Mouse (Mus musculus) embryonic facial prominence, embryonic 13.5 days (tissue): ENCODE data around the gene Ampd1. TPM values are rescaled to one million over a fixed set of nuclear protein-coding genes. Genes with fewer than 3 reads are reported as not detected.

Experiments used
- polyA plus RNA-seq: library from polyadenylated mRNA; unstranded; fragments of >200 nt; fragmentation: Nextera tagmentation; extraction: Ambion mirVana; gene quantifications from 2 replicates; pipeline ENCODE4 v1.2.1, GENCODE M21; 2015

The Ampd1 gene
- polyA plus RNA-seq, 1 experiment from 2014 or later: 0.28 TPM

Other genes with a start within 250 kb of the Ampd1 start
- not detected in 2 replicates for gene Sycp1, start 137.9 kb upstream of the Ampd1 start, polyA plus RNA-seq
- gene Nr1h5, start 109.9 kb upstream of the Ampd1 start, polyA plus RNA-seq: not detected in 2 replicates
- gene Sike1, start 78.3 kb upstream of the Ampd1 start, polyA plus RNA-seq: 56.6 and 60.0 TPM in 2 replicates
- 396 and 425 TPM in 2 replicates for gene Csde1, start 53.6 kb upstream of the Ampd1 start, polyA plus RNA-seq
- gene Nras, start 15.7 kb upstream of the Ampd1 start, polyA plus RNA-seq: 100 and 102 TPM in 2 replicates
- gene Dennd2c, start 28.6 kb downstream of the Ampd1 start, polyA plus RNA-seq: 11.9 and 12.8 TPM in 2 replicates
- 231 and 257 TPM in 2 replicates for gene Bcas2, start 97.6 kb downstream of the Ampd1 start, polyA plus RNA-seq
- gene Trim33, start 205.3 kb downstream of the Ampd1 start, polyA plus RNA-seq: 34.2 and 37.6 TPM in 2 replicates